ENCODE assay signal across 10 mouse cellular contexts in genomic region chr16:38295349-38295930, GRCm38 (mm10). TPM values are rescaled to one million over a fixed set of nuclear protein-coding genes. Genes with fewer than 3 reads are reported as not detected.
A peak's percentile ranks its signal among the peaks of the same experiment; 100 is the strongest.
DNase-seq lines count a peak whose midpoint lies in the region; ATAC-seq and TF ChIP-seq lines count a peak whose summit lies in the region.
"Had no signal": no experiment of that assay in that cellular context is flagged by ENCODE, and none has a peak within 500 bp of the region (broad histone marks: within the 10 kb centered on the region; RNA-seq: fewer than 3 reads in every experiment).

No protein-coding gene starts in this region.

- no peaks in the 10 kb centered on the region for H3K9me3 ChIP-seq in lung, embryonic 15.5 days

- ATAC-seq in lung, embryonic 15.5 days (ENCODE audit: borderline replicate concordance, extremely low read depth, low FRiP score, low TSS enrichment), result no peak

- no peak overlapping the region for H3K9ac ChIP-seq in lung, embryonic 15.5 days

- 28% methylated on average over 5 of the region's 5 CpGs for WGBS in lung, embryonic 15.5 days
- 10% methylated on average over 5 of the region's 5 CpGs for WGBS in small intestine, adult 2 months
- 48% methylated on average over 5 of the region's 5 CpGs for WGBS in thymus, adult 2 months

- no peaks in the 10 kb centered on the region for H3K27me3 ChIP-seq in lung, embryonic 15.5 days
- no peaks in the 10 kb centered on the region for H3K27me3 ChIP-seq in small intestine, adult 2 months (ENCODE audit: control insufficient read depth, insufficient read depth, low read length)
- H3K27me3 ChIP-seq in thymus, adult 2 months (ENCODE audit: control insufficient read depth, insufficient read depth, low read length), result no peaks in the 10 kb centered on the region

- peak; percentile 46 for DNase-seq in adrenal gland, adult 2 months
- no peak for DNase-seq in adrenal gland, adult 18-20 months (ENCODE audit: low spot score in 2 of 2)
- no peak for DNase-seq in lung, postnatal 14 days
- DNase-seq in kidney, adult 18-20 months, result peak; percentile 57
- DNase-seq in thymus, adult 2 months, result no peak
- DNase-seq in cerebellum, postnatal 25 days, result no peak

- no peak overlapping the region for H3K4me3 ChIP-seq in lung, embryonic 15.5 days
- peak overlapping the region; percentile 48 for H3K4me3 ChIP-seq in small intestine, adult 2 months (ENCODE audit: low read depth, low read length)
- H3K4me3 ChIP-seq in thymus, adult 2 months (ENCODE audit: control insufficient read depth, insufficient read depth, low read length), result no peak overlapping the region

- H3K4me2 ChIP-seq in lung, embryonic 15.5 days, result 0 out of 2 replicates have a peak overlapping the region, but pooled peaks have one; percentile 8

- H3K27ac ChIP-seq in lung, embryonic 15.5 days, result no peak overlapping the region
- H3K27ac ChIP-seq in small intestine, adult 2 months (ENCODE audit: insufficient read depth, low read depth, low read length), result peak overlapping the region; percentile 98
- H3K27ac ChIP-seq in thymus, adult 2 months (ENCODE audit: control insufficient read depth, insufficient read depth, low read length), result no peak overlapping the region

- no peaks in the 10 kb centered on the region for H3K36me3 ChIP-seq in lung, embryonic 15.5 days
- H3K36me3 ChIP-seq in small intestine, adult 2 months (ENCODE audit: control insufficient read depth, insufficient read depth, low read length), result no peaks in the 10 kb centered on the region
- no peaks in the 10 kb centered on the region for H3K36me3 ChIP-seq in thymus, adult 2 months (ENCODE audit: control insufficient read depth, insufficient read depth, low read length)

- no peak for TF ChIP-seq POLR2A in small intestine, adult 2 months (IDR thresholded peaks at IDR 0.05; ENCODE audit: low read depth, low read length)
- TF ChIP-seq POLR2A in thymus, adult 2 months (IDR thresholded peaks at IDR 0.05; ENCODE audit: control insufficient read depth, extremely low read depth, insufficient read depth, low read length, poor library complexity), result no peak

- peaks cover 3% of the 10 kb centered on the region; the same call in 1 of the 2 replicates for H3K4me1 ChIP-seq in lung, embryonic 15.5 days
- peaks cover 10% of the 10 kb centered on the region; the same call in 1 of the 2 replicates for H3K4me1 ChIP-seq in small intestine, adult 2 months (ENCODE audit: control insufficient read depth, insufficient read depth, insufficient read length, low read length)
- H3K4me1 ChIP-seq in thymus, adult 2 months (replicated peaks; ENCODE audit: control insufficient read depth, insufficient read depth, low read length), result no peaks in the 10 kb centered on the region

- TF ChIP-seq CTCF in small intestine, adult 2 months (IDR thresholded peaks at IDR 0.05; ENCODE audit: extremely low read depth, insufficient read length, insufficient replicate concordance, low read depth, low read length), result no peak
- TF ChIP-seq CTCF in thymus, adult 2 months (IDR thresholded peaks at IDR 0.05; ENCODE audit: borderline replicate concordance, control insufficient read depth, extremely low read depth, insufficient read depth, low read length, poor library complexity), result no peak

RNA-seq across cellular contexts. Expression of gene Nr1i2, which starts 0.8 kb away (rescaled TPM):
- total RNA-seq in adrenal gland, adult 2 months (2021), result under 1 TPM in 1 of 2 experiments, not detected in 1; 0.20 TPM
- polyA plus RNA-seq in adrenal gland, adult 2 months (2012; rRNA removed), result not detected in 2 replicates
- not detected for total RNA-seq in adrenal gland, adult 18-20 months (2021)
- polyA plus RNA-seq in lung, embryonic 15.5 days (2015; fragmentation: Nextera tagmentation; extraction: Ambion mirVana), result 0.05 TPM in 1 of 2 replicates, not detected in the other
- polyA plus RNA-seq in small intestine, adult 2 months (2012; rRNA removed), result 25.5 and 72.6 TPM in 2 replicates
- polyA plus RNA-seq in thymus, adult 2 months (2012; rRNA removed), result 0.16 and 0.19 TPM in 2 replicates
- total RNA-seq: heart, postnatal 14 days; left cerebral cortex, postnatal 25 days had no signal

RNA-seq across cellular contexts. Expression of gene Maats1, which starts 46.5 kb away (rescaled TPM):
- under 1 TPM; 0.37 to 0.97 TPM for total RNA-seq in adrenal gland, adult 2 months (2021)
- polyA plus RNA-seq in adrenal gland, adult 2 months (2012; rRNA removed), result 0.04 TPM in 1 of 2 replicates, not detected in the other
- total RNA-seq in adrenal gland, adult 18-20 months (2021), result under 1 TPM; 0.22 to 0.30 TPM
- 0.65 and 0.69 TPM in 2 replicates for polyA plus RNA-seq in lung, embryonic 15.5 days (2015; fragmentation: Nextera tagmentation; extraction: Ambion mirVana)
- 0.05 and 0.16 TPM in 2 replicates for polyA plus RNA-seq in small intestine, adult 2 months (2012; rRNA removed)
- polyA plus RNA-seq in thymus, adult 2 months (2012; rRNA removed), result 0.05 and 0.12 TPM in 2 replicates

RNA-seq across cellular contexts. Expression of gene Cox17, which starts 51.4 kb away (rescaled TPM):
- 100 to 1,000 TPM; 223 to 312 TPM for total RNA-seq in adrenal gland, adult 2 months (2021)
- 34.7 and 43.0 TPM in 2 replicates for polyA plus RNA-seq in adrenal gland, adult 2 months (2012; rRNA removed)
- 100 to 1,000 TPM; 342 to 359 TPM for total RNA-seq in adrenal gland, adult 18-20 months (2021)
- polyA plus RNA-seq in lung, embryonic 15.5 days (2015; fragmentation: Nextera tagmentation; extraction: Ambion mirVana), result 120 and 130 TPM in 2 replicates
- 31.6 and 76.2 TPM in 2 replicates for polyA plus RNA-seq in small intestine, adult 2 months (2012; rRNA removed)
- 61.0 and 68.7 TPM in 2 replicates for polyA plus RNA-seq in thymus, adult 2 months (2012; rRNA removed)

RNA-seq across cellular contexts. Expression of gene Gm21987, which starts 51.4 kb away (rescaled TPM):
- under 1 TPM in 1 of 2 experiments, not detected in 1; 0.93 TPM for total RNA-seq in adrenal gland, adult 2 months (2021)
- 4.4 TPM in 1 of 2 replicates, not detected in the other for polyA plus RNA-seq in adrenal gland, adult 2 months (2012; rRNA removed)
- not detected for total RNA-seq in adrenal gland, adult 18-20 months (2021)
- polyA plus RNA-seq in lung, embryonic 15.5 days (2015; fragmentation: Nextera tagmentation; extraction: Ambion mirVana), result not detected in 2 replicates
- not detected in 2 replicates for polyA plus RNA-seq in small intestine, adult 2 months (2012; rRNA removed)
- polyA plus RNA-seq in thymus, adult 2 months (2012; rRNA removed), result not detected in 2 replicates

Comparison
In these comparisons a context has a peak if more than half of its experiments do, and no peak if none do; other contexts are left out.
1. DNase-seq: peak in adrenal gland, adult 2 months (single experiment) and kidney, adult 18-20 months (single experiment); none in adrenal gland, adult 18-20 months (0 of 2), lung, postnatal 14 days (single experiment), thymus, adult 2 months (single experiment) and cerebellum, postnatal 25 days (0 of 2).
2. RNA of gene Nr1i2, which starts 0.8 kb away (polyA plus RNA-seq): 25.5 to 72.6 TPM in small intestine, adult 2 months; 0.16 to 0.19 TPM in thymus, adult 2 months, 0.05 TPM in lung, embryonic 15.5 days and not detected in adrenal gland, adult 2 months; every median in the first group is over 10 times any median in the second.